Mouse (Mus musculus) limb, embryonic 15.5 days (tissue): ENCODE measurements at regions not wholly inside any gene's neighbourhood (a gene's known extent, or its start where the extent isn't known, plus 50 kb on each side); places are given as distances from the start of the nearest gene placed in this dataset.

ENCODE experiments used
- ATAC-seq: fragments of 200-750 bp; cut with Nextera tagmentation; 2 replicates; pipeline ENCODE4 v1.8.0; 2017; ENCODE audit warnings: low read depth, moderate TSS enrichment; ENCODE audit not compliant: insufficient number of reproducible peaks, low FRiP score, low TSS enrichment
- H3K27ac ChIP-seq: fragments of 300-500 bp; sonication (generic); 2 replicates; pipeline ENCODE4 v1.5.1; 2015; ENCODE audit warnings: moderate library complexity, mild to moderate bottlenecking, inconsistent platforms
- H3K27me3 ChIP-seq: fragments of 300-500 bp; sonication (generic); 2 replicates; pipeline ENCODE4 v1.6.1; 2015; ENCODE audit warnings: inconsistent platforms
- H3K36me3 ChIP-seq: fragments of 300-500 bp; sonication (generic); 2 replicates; pipeline ENCODE4 v1.6.1; 2015; ENCODE audit warnings: inconsistent platforms
- H3K4me1 ChIP-seq: fragments of 300-500 bp; sonication (generic); 2 replicates; pipeline ENCODE4 v1.6.1; 2015; ENCODE audit warnings: inconsistent platforms
- H3K4me2 ChIP-seq: fragments of 300-500 bp; sonication (generic); 2 replicates; pipeline ENCODE4 v1.6.1; 2015; ENCODE audit warnings: mild to moderate bottlenecking, inconsistent platforms
- H3K4me3 ChIP-seq: fragments of 300-500 bp; sonication (generic); 2 replicates; pipeline ENCODE4 v1.5.1; 2015; ENCODE audit warnings: mild to moderate bottlenecking, inconsistent platforms
- H3K9ac ChIP-seq: fragments of 300-500 bp; sonication (generic); 2 replicates; pipeline ENCODE4 v1.6.1; 2015; ENCODE audit warnings: inconsistent platforms
- H3K9me3 ChIP-seq: fragments of 300-500 bp; sonication (generic); 2 replicates; pipeline ENCODE4 v1.6.1; 2016; ENCODE audit warnings: inconsistent platforms
- WGBS: fragments of 180-500 bp; shearing (Covaris S2); methylation state at CpG from one replicate; pipeline ENCODE4 v1.1.7; 2015; 5-methylcytosine and 5-hydroxymethylcytosine counted together

DNA sequence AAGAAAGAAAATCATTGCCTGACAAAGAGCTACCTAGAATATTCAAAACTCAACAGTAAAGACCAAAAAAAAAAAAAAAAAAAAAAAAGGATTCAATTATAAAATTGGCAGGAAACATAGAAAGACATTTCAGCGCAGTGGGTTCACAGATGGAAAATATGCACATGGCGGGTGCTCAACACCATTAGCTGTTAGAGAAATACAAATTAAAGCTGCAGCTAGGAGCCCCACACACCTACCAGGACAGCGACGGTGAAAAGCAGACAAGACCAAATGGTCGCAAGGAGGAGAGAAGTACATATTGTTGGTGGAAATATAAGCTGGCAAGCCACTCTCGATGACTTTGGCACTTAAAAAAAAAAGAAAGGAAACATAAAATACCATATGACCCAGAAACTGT lies 183.6 kb upstream of the Rad23b start:
- no peaks in the 10 kb centered on the region for H3K4me1 ChIP-seq
- H3K4me2 ChIP-seq = no peak overlapping the region
- no peaks in the 10 kb centered on the region for H3K9me3 ChIP-seq
- no peaks in the 10 kb centered on the region for H3K36me3 ChIP-seq
- H3K9ac ChIP-seq = no peak overlapping the region
- H3K27me3 ChIP-seq = no peaks in the 10 kb centered on the region
- no peak overlapping the region for H3K27ac ChIP-seq
- ATAC-seq = no peak
- H3K4me3 ChIP-seq = no peak overlapping the region
- 67% methylated on average over 6 of the region's 6 CpGs for WGBS

DNA sequence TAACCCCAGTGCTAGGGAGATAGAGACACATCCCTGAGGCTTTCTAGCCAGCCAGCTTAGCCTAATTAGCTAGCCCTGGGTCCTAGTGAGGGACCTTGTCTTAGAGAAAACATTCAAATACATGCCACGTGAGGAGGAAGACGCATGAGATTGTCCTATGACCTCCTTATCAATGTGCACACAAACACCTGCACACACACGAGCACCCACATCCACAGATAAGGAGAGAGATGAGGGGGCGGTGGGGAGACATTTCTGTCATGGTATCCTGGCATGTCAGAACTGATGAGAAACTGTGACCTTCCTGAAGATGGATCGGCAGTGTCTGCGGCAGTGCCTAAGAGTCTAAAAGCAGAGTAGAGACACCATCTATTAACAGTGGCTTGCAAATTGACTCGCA lies 180.8 kb upstream of the Rad23b start:
- Histone ChIP-seq H3K4me1 (no peaks in the 10 kb centered on the region), H3K36me3 (no peaks in the 10 kb centered on the region), H3K9ac (no peak overlapping the region), H3K27ac (no peak overlapping the region), H3K9me3 (no peaks in the 10 kb centered on the region), H3K4me2 (no peak overlapping the region), H3K27me3 (no peaks in the 10 kb centered on the region), H3K4me3 (no peak overlapping the region)
- WGBS = 81% methylated on average over 7 of the region's 7 CpGs
- ATAC-seq = no peak

DNA sequence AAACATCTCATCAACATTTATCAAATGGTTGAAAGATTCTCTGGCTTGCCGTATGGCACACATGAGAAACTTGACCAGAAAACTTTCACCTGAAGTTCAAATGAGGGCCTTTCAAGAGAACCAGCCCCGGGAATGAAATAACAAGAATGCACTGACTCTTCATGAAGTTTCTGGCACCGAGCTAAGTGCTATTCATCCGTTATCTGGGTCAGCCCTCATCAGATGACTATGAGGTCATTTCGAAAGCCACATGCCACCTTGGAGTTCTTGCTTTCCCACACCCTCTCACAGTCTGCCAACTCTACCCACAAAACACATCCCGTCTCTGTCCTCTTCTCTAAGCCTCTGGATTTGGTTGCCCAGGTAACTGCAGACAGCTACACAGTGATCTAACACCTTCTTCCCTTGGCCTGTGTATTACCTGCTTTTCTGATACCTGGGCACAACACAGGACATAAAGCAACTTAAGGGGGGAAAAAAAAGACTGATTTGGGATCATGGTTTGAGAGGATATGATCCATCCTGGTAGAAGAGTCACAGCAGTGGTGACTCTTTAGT lies 177.4 kb upstream of the Rad23b start:
- no peaks in the 10 kb centered on the region for H3K4me1 ChIP-seq
- no peaks in the 10 kb centered on the region for H3K27me3 ChIP-seq
- no peak overlapping the region for H3K27ac ChIP-seq
- H3K36me3 ChIP-seq = no peaks in the 10 kb centered on the region
- H3K4me3 ChIP-seq = no peak overlapping the region
- no peaks in the 10 kb centered on the region for H3K9me3 ChIP-seq
- ATAC-seq = no peak
- WGBS = 81% methylated on average over 6 of the region's 6 CpGs
- no peak overlapping the region for H3K9ac ChIP-seq
- H3K4me2 ChIP-seq = no peak overlapping the region

GRCm38 (mm10) chr4:55176026-55176425 lies 173.8 kb upstream of the Rad23b start:
- H3K4me2 ChIP-seq = no peak overlapping the region
- H3K9me3 ChIP-seq = no peaks in the 10 kb centered on the region
- H3K4me1 ChIP-seq = no peaks in the 10 kb centered on the region
- ATAC-seq = no peak
- H3K27ac ChIP-seq = no peak overlapping the region
- no peak overlapping the region for H3K4me3 ChIP-seq
- H3K9ac ChIP-seq = no peak overlapping the region
- H3K36me3 ChIP-seq = no peaks in the 10 kb centered on the region
- H3K27me3 ChIP-seq = no peaks in the 10 kb centered on the region
- 72% methylated on average over 3 of the region's 3 CpGs for WGBS

DNA sequence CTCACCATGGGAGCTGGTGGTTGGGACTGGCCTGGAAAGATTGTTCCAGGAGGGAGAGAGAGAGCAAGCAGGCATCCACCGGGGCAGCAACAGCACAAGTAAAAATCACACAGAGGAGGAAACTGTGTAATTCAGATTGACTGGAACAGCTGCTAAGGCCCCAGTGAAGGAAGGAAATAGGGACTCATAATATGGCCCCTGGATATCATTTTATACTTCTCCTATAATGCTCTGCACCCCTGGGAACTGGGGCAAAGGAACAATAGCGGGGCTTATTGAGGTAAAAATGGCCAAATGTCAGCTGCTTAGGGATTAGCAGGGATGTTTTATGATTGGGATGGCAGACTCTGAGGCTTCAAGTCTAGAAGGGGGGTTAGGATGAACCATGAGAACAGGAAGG lies 170.4 kb upstream of the Rad23b start:
- no peak overlapping the region for H3K27ac ChIP-seq
- no peaks in the 10 kb centered on the region for H3K27me3 ChIP-seq
- no peak overlapping the region for H3K9ac ChIP-seq
- 48% methylated on average over 2 of the region's 2 CpGs for WGBS
- no peak overlapping the region for H3K4me2 ChIP-seq
- H3K4me1 ChIP-seq = no peaks in the 10 kb centered on the region
- no peak overlapping the region for H3K4me3 ChIP-seq
- H3K36me3 ChIP-seq = no peaks in the 10 kb centered on the region
- H3K9me3 ChIP-seq = no peaks in the 10 kb centered on the region
- no peak for ATAC-seq

DNA sequence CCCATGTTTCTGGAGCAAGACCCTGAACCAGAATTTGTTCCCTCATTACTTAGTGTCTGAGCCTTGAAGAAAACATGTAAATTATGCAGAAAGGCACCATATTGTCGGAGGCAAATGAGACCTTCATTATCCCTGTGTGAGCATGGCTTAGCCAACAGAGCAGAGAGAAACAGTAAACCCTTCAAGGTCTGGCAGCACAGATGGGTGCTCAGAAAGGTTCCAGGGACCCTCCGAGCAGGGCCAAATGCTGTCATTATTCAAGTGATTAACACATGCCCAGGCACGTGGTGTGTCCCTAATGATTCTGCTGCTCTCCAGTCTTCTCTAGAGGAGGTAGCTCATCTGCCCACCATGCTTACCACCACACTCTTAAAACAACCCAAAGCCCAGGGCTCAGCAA lies 166.3 kb upstream of the Rad23b start:
- no peak overlapping the region for H3K4me2 ChIP-seq
- H3K4me3 ChIP-seq = no peak overlapping the region
- no peaks in the 10 kb centered on the region for H3K27me3 ChIP-seq
- H3K4me1 ChIP-seq = no peaks in the 10 kb centered on the region
- H3K9me3 ChIP-seq = no peaks in the 10 kb centered on the region
- H3K36me3 ChIP-seq = no peaks in the 10 kb centered on the region
- ATAC-seq = no peak
- H3K27ac ChIP-seq = no peak overlapping the region
- WGBS = 55% methylated on average over 3 of the region's 3 CpGs
- no peak overlapping the region for H3K9ac ChIP-seq

DNA sequence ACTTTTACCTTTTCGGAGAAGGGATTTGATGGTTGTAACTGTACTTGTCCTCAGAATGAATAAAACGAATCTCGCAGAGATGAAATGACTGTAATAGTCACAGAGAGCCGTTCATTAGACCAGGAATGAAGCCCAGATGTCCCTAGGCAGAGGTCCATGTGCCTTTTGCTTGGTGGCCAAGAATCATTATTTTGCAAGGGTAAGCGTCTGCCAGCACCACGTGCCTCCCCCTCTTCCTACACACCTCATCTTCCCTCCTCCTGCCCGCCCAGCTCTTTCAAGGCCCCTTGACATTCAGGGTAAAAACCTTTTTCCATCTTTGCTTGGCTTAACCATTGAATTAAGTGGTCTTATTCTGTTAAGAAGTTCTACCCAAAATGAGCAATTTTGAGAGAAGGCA lies 161.1 kb upstream of the Rad23b start:
- Histone ChIP-seq H3K27me3 (no peaks in the 10 kb centered on the region), H3K27ac (no peak overlapping the region), H3K4me2 (no peak overlapping the region), H3K9me3 (no peaks in the 10 kb centered on the region), H3K4me1 (no peaks in the 10 kb centered on the region), H3K9ac (no peak overlapping the region), H3K4me3 (no peak overlapping the region), H3K36me3 (no peaks in the 10 kb centered on the region)
- WGBS = 58% methylated on average over 7 of the region's 7 CpGs
- ATAC-seq = no peak

DNA sequence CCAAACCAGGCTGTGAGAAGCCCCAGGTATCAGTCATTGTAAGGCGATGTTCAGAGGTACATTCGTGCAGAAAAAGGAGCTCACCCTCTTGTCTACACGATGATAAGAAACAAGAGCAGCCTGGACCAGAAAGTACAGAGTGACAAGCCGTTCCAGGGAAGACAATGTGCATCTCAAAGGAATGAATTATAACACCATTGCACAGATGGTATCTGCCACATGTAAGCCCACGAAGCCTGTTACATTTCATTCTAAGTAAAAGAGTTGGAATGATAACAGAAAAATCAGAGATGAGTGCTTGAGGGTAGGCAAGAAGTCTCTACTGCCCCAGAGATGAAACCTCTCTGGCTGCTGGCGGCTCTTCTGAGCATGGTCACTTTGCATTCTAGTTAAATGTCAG lies 159.3 kb upstream of the Rad23b start:
- H3K27me3 ChIP-seq = no peaks in the 10 kb centered on the region
- no peak overlapping the region for H3K27ac ChIP-seq
- no peaks in the 10 kb centered on the region for H3K4me1 ChIP-seq
- ATAC-seq = no peak
- H3K36me3 ChIP-seq = no peaks in the 10 kb centered on the region
- H3K4me3 ChIP-seq = no peak overlapping the region
- no peak overlapping the region for H3K4me2 ChIP-seq
- 85% methylated on average over 6 of the region's 6 CpGs for WGBS
- no peaks in the 10 kb centered on the region for H3K9me3 ChIP-seq
- H3K9ac ChIP-seq = no peak overlapping the region

DNA sequence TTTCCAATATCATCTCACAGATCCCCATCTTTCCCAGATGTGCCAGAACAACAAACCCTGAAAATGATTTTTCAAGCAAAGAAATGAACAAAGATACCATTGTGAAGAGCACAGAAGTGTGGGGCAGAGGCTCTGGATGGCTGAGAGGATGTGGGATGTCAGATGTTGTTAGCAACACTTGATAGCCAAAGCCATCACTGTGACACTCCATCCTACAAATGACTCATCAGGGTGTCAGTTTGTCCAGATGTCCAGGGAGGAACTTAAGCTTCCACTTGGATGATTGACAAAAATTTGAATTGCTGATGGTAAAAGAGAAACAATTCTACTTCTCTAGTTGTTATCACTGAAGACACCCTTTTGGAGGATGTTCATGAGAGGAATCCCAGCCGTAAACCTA lies 155.8 kb upstream of the Rad23b start:
- no peaks in the 10 kb centered on the region for H3K4me1 ChIP-seq
- no peaks in the 10 kb centered on the region for H3K36me3 ChIP-seq
- WGBS = 95% methylated on average over 1 of the region's 1 CpGs
- no peak overlapping the region for H3K4me3 ChIP-seq
- H3K27ac ChIP-seq = no peak overlapping the region
- H3K9ac ChIP-seq = no peak overlapping the region
- H3K4me2 ChIP-seq = no peak overlapping the region
- ATAC-seq = no peak
- no peaks in the 10 kb centered on the region for H3K27me3 ChIP-seq
- H3K9me3 ChIP-seq = no peaks in the 10 kb centered on the region

DNA sequence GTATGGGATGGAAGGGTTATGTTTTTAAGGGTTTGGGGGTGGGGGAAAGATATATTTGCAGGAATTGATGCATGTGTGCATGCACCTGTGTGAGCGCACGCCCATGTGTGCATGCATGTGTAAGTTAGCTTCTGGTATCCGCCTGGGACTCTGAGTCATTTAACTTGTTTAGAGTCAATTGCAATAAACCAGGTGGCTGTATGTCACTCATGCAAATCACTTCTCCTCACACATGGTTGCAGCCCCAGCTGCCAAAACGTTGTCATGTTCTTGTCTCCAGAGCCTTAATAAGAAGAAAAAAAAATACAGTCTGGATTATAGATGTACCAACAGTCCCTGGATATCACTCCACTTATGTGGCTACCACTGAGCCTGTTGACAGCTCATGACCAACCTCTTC lies 155.3 kb upstream of the Rad23b start:
- no peaks in the 10 kb centered on the region for H3K27me3 ChIP-seq
- no peaks in the 10 kb centered on the region for H3K36me3 ChIP-seq
- H3K4me2 ChIP-seq = no peak overlapping the region
- H3K4me1 ChIP-seq = no peaks in the 10 kb centered on the region
- H3K4me3 ChIP-seq = no peak overlapping the region
- H3K9me3 ChIP-seq = no peaks in the 10 kb centered on the region
- 74% methylated on average over 4 of the region's 4 CpGs for WGBS
- H3K27ac ChIP-seq = no peak overlapping the region
- H3K9ac ChIP-seq = no peak overlapping the region
- no peak for ATAC-seq

GRCm38 (mm10) chr4:55203731-55204710 lies 145.8 kb upstream of the Rad23b start:
- Histone ChIP-seq H3K9ac (no peak overlapping the region), H3K27ac (no peak overlapping the region), H3K4me2 (0 out of 2 replicates have a peak overlapping the region, but pooled peaks have one; percentile 22), H3K4me3 (no peak overlapping the region), H3K4me1 (peaks cover 14% of the 10 kb centered on the region), H3K9me3 (no peaks in the 10 kb centered on the region), H3K27me3 (no peaks in the 10 kb centered on the region), H3K36me3 (no peaks in the 10 kb centered on the region)
- 39% methylated on average over 20 of the region's 20 CpGs for WGBS
- 0 out of 2 replicates have a peak, but pooled peaks have one; percentile 30 for ATAC-seq

DNA sequence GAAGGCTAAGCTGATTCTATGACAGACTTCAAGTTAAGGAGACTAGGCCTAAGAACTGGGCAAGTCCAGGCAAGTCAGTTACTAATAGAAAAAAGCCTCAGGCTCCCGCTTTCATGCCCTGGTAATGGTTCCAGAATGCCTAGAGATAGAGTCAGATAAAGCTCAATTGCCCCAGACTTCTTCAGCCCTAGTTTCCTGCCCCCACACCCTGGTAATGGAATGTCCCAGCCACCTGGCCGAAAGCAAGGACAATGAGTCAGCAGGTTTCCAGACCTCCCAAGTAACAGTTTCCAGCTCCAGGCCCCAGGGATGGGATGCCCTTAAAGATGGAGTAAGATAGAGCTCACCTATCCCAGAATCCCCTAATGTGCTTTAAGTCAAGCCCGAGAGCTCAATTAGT lies 143.6 kb upstream of the Rad23b start:
- H3K9ac ChIP-seq = no peak overlapping the region
- WGBS = 81% methylated on average over 3 of the region's 3 CpGs
- H3K4me3 ChIP-seq = no peak overlapping the region
- H3K27me3 ChIP-seq = no peaks in the 10 kb centered on the region
- no peaks in the 10 kb centered on the region for H3K36me3 ChIP-seq
- no peak overlapping the region for H3K4me2 ChIP-seq
- H3K4me1 ChIP-seq = peaks cover 15% of the 10 kb centered on the region
- ATAC-seq = no peak
- no peaks in the 10 kb centered on the region for H3K9me3 ChIP-seq
- no peak overlapping the region for H3K27ac ChIP-seq
